Mouse (Mus musculus): ENCODE measurements around the gene Zfp746.

DNA sequence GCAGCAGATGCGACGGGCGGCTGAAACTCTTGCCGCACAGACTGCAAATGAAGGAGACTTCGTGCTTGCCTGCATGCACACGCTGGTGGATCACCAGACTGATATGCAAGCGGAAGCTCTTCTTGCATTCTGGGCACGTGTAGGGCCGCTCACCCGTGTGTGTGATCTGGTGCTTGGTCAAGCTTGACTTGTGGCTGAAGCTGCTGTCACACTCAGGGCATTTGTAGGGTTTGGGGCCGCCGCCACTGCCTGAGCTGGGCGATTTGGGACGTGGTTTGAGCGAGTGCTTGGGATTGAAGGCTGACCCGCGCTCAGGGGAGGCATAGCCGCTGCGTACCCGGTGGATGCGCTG lies 61.4 kb downstream of the Zfp746 start:
- TF ChIP-seq POLR2A (IDR thresholded peaks at IDR 0.05; ENCODE audit: low read depth, low read length) (no peak), CTCF (IDR thresholded peaks at IDR 0.05; ENCODE audit: extremely low read depth, insufficient read length, insufficient replicate concordance, low read depth, low read length) (no peak)
